Mouse (Mus musculus) cerebellum, postnatal 36 days (tissue): ENCODE results near the gene Gm30191.
"Not testable (repeated sequence)": the region's sequence is repeated elsewhere in the genome, so short reads cannot be mapped to it uniquely, and the experiment has no call there.

Experiments
- DNase-seq, 2 experiments: peaks; one replicate each; pipeline ENCODE4 v3.0.0; 2021 to 2022; ENCODE audit warnings: mixed read lengths in 2 of 2

Gm30191 gene

DNA sequence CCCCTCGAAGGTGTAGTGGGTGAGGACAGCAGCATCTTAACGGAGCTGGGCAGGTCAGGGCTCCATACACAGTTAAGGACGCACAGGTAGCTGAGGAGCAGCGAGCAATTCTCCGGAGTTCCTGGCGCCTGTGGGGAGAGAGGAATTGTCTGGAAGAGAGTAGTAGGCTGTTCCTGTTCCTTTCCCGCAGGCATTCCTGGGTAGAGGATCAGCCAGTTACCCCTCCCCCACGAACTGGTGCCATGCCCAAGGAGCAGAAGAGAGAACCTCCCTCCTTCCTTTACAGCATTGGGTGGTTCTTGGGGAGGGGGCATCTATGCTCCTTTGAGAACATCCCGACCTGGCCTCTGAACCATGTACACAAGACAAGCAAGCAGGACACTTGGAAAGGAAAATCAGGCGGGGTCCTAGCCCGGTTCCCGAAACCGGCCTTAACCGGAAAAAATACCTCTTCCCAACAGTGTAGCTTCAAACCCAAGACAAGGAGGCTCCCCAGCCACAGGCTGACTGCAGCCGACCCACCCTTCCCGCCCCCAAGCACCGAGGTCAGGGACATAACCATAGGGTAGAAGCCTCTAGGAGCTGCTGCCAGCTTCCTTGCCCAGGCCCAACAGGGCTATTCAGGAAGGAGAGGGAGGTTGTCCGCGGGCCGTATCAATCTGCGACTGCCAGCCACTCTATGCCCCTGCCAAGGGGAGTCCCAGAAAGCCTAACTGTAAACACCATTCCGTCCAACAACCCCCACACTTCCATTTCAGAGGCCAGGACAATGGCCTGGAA is 5.6 kb downstream of the Gm30191 start:
- DNase-seq = no peak

DNA sequence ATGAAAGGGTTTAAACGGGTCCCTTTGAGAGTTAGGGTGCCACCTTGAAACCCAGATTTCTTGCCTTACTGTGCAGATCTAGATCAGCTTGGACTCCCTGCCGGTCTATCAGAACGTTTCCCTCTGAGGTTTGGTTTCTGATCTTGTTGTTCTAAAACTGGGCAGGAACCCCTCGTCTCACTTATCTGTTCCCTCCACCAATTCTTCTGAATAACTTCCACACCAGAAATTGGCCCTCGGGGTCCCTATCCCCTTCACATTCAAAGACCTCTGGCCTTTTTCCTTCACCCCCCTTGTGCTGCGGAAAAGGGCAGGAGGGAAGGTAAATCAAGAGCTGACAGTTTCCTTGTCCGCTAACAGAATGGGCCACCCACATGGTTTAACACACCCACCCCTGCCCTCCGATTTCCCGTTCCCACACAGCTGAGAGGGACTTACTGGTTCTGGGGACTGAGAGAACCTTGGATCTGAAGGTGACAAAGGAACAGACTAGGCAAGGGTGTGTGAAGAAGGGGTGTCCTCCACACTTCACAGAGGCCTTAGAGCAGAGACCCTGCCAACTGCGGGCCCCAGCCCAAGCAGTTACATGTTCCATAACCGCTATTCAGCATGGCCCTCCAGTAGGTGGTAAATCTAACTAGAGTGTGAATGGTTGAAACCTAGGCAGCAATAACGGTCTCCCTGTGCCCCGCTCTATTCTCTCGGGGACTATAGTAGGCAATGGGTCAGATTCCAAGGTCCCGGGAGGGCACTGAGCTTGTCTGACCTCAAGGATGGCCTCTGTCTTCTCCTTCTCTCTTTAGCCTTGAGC is 6.4 kb downstream of the Gm30191 start:
- DNase-seq = no peak

DNA sequence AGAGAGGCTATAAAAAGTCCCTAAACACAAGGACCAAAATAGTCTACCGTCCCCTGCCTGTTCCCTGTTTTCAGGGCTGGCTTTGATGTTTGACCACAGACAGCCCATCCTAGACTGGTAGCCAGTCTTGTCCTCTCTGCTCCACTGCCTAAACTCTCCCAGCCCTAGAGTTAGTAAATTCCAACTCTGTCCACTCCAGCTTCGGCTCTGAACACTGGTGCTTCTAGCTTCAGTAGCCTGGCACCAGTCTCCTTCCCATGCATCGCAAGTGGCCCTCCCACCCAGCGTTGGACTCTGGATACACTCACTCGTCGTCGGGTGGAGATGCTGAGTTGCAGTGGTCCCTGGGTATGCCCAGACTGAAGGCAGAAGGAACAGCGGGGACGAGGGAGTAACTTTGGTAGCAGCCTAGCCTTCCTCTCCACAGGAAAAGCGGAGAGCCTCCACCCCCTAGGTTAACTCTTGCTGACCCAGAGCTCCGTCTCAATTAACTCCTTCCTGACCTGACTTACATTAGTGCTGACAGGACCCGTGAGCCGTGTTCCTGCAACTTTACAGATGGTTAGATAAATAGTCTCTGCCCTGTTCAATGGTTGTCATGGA is 7.1 kb downstream of the Gm30191 start, which contains the start of gene Grrp1:
Gene Grrp1, minus strand, starts transcription at position 385 of the 603 bp plus-strand sequence.
- no peak for DNase-seq

GRCm38 (mm10) chr4:134254835-134255234 is 8.1 kb downstream of the Gm30191 start:
- DNase-seq = no peak

GRCm38 (mm10) chr4:134255854-134256253 is 9.1 kb downstream of the Gm30191 start:
- no peak for DNase-seq

DNA sequence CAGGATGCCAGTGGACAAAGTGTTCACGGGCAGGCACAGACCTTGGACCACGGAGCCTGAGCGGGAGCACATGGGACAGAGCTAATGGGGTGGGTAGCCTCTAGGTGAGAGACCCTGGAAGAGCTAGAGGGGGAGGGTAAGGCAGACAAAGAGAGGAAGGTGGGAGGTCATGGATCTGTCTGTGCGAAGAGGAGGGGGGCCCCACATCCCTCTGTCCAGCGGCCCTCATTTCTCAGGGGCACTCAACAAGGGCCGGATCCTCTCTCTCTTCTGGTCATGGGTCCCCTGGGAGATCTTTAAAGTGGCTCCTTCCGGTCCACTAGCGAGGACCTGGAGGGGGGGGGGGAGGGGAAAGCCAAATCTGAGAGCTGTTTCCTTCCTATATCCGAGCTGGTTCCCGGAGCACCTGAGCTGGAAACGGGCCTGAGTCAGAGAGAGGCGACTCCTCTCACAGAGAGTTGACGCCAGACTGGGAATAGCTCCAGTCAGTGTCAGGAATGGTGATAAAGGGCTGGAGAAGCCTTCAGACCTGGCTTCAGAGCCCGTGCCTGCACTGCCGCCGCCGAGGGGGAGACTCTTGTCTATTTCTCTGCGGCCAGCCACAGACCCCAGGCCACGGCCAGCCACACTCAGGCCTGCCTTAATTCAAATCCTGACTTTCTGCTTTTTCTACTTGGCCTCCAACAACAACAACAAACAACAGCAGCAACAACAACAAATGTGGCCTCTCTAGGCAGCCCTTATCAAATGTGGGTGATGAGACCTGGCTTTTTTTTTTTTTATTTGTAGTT is 9.9 kb downstream of the Gm30191 start:
- DNase-seq = no peak

DNA sequence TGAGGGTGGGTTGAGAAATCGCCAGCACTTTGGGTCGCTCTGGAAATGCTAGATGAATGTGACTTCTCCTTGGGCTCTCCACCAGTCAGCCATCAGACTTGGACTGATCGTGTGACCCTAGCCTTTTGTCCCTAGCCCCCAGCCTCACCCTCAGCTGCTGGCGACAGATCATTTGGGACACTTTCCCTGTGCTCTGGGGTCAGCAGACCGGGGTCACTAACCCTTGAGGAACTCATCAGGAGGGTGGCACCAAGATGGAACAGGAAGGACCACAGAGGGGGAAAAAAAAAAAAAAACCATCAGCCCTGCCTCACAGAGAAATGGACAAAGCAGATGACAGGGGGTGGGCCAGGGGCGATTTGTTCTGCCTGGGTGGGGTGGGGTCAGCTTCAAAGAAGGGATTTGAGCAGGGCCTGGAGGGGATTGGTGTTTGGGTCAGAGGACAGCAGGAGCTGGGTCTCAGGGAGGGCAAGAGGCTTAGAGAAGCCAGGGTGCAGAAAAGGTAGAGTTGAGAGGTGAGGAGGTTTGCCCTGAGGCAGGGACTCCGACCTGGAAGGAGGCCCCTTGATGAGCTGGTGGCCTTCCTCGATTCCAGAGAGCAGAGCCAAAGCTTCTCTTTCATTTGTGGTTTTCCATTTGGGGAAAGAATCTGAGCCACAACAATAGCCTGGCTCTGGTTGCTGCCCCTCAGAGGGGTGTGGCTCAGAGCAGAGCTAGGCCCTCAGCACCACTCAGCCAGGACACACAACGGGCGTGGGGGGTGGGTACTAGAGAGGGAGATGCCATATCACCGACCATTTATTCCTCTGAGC is 10.7 kb downstream of the Gm30191 start:
- DNase-seq = no peak

GRCm38 (mm10) chr4:134258354-134258753 is 11.6 kb downstream of the Gm30191 start:
- DNase-seq = no peak

GRCm38 (mm10) chr4:134263191-134263590 is 16.5 kb downstream of the Gm30191 start:
- DNase-seq = peak; percentile 34 to 45

- no peak for DNase-seq
Observed at GRCm38 (mm10) chr4:134265860-134266585, 19.3 kb downstream of the Gm30191 start.

- no peak for DNase-seq
Observed at GRCm38 (mm10) chr4:134268102-134268655, 21.4 kb downstream of the Gm30191 start.

- DNase-seq = not testable (repeated sequence)
Observed at GRCm38 (mm10) chr4:134269622-134270021, 22.9 kb downstream of the Gm30191 start.

- DNase-seq = no peak
Observed at GRCm38 (mm10) chr4:134271979-134272378, 25.2 kb downstream of the Gm30191 start.

- no peak for DNase-seq
Observed at GRCm38 (mm10) chr4:134272731-134273416, 26.1 kb downstream of the Gm30191 start.

- DNase-seq = no peak
Observed at GRCm38 (mm10) chr4:134273417-134274345, 26.9 kb downstream of the Gm30191 start.

DNA sequence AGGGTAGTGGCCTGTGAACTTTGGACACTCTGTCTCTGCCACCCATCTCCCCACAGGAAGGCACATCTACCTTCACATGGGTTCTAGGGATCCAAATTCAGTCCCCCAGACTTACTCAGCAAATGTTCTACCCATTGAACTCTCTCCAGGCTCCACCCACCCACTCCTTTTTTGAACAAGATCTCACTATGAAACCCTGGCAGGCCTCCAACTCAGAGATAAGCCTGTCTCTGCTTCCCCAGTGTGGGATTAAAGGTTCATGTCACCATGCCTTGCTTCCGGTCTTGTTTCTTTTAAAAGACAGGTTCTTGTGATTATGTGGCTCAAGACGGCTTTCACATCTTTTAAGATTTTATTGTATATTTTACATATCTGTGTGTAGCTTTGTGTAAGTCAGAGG is 38.2 kb downstream of the Gm30191 start:
- DNase-seq = no peak

GRCm38 (mm10) chr4:134286226-134287167 is 39.8 kb downstream of the Gm30191 start:
- DNase-seq = no peak

DNA sequence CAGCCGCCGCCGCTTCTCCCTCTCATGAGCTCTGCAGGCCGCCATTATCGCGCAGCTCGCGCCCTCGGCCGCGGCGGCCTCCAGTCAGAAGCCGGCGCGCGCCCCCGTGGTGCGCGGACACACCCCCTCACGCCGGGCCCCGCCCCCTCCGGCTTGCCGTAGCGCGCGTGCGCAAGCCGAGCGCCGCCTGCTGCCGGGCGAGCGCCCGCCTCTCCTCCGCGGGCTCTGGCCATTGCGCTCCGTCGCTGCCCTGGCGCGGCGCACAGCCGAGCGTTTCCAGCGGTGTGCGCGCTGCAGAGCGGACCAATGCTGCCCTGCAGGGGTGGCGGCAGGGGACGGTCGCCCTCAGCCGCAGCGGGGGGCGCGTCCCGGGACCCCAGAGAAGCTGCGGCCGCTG is 40.4 kb downstream of the Gm30191 start:
- DNase-seq = peak; percentile 95 to 98
